Mouse (Mus musculus) myocyte (in vitro differentiated cells): ENCODE measurements at regions not wholly inside any gene's neighbourhood (a gene's known extent, or its start where the extent isn't known, plus 50 kb on each side); places are given as distances from the start of the nearest gene placed in this dataset.

Experiments
- CEBPB ChIP-seq: IDR thresholded peaks from 2 replicates; pipeline ENCODE4 v1.6.1; 2011; ENCODE audit warnings: mild to moderate bottlenecking, moderate library complexity; ENCODE audit not compliant: poor library complexity, insufficient read depth, severe bottlenecking
- E2F4 ChIP-seq: IDR thresholded peaks from one replicate; pipeline ENCODE4 v1.6.1; 2011; ENCODE audit warnings: mild to moderate bottlenecking, control low read depth, moderate library complexity; ENCODE audit not compliant: insufficient read depth
- MAX ChIP-seq: IDR thresholded peaks from one replicate; pipeline ENCODE4 v1.6.1; 2011; ENCODE audit warnings: low read depth, mild to moderate bottlenecking, control low read depth
- MYOD1 ChIP-seq, 3 experiments: IDR thresholded peaks; one replicate each; pipeline ENCODE4 v1.6.1; 2011; ENCODE audit warnings: control low read depth in 2 of 3, low read depth in 2 of 3, mild to moderate bottlenecking in 2 of 3, moderate library complexity in 1 of 3; ENCODE audit not compliant: insufficient read length in 2 of 3, control insufficient read depth in 1 of 3
- MYOG ChIP-seq, 3 experiments: IDR thresholded peaks; one replicate each; pipeline ENCODE4 v1.6.1; 2011; ENCODE audit warnings: control low read depth in 2 of 3, low read depth in 2 of 3, mild to moderate bottlenecking in 2 of 3; ENCODE audit not compliant: insufficient read length in 2 of 3, control insufficient read depth in 1 of 3, insufficient read depth in 1 of 3
- POLR2A ChIP-seq: IDR thresholded peaks from one replicate; pipeline ENCODE4 v1.6.1; 2011; ENCODE audit warnings: low read depth, mild to moderate bottlenecking, control low read depth, moderate library complexity; ENCODE audit not compliant: insufficient read length
- POLR2AphosphoS2 ChIP-seq: IDR thresholded peaks from one replicate; pipeline ENCODE4 v1.6.1; 2011; ENCODE audit warnings: low read depth, control low read depth; ENCODE audit not compliant: insufficient read length
- SRF ChIP-seq: IDR thresholded peaks from one replicate; pipeline ENCODE4 v1.6.1; 2011; ENCODE audit warnings: low read depth; ENCODE audit not compliant: control insufficient read depth, insufficient read length
- TCF12 ChIP-seq: IDR thresholded peaks from one replicate; pipeline ENCODE4 v1.6.1; 2011; ENCODE audit warnings: mild to moderate bottlenecking, control low read depth; ENCODE audit not compliant: poor library complexity, insufficient read depth, severe bottlenecking
- TCF3 ChIP-seq: IDR thresholded peaks from one replicate; pipeline ENCODE4 v1.6.1; 2011; ENCODE audit warnings: low read depth, control low read depth; ENCODE audit not compliant: insufficient read length
- USF1 ChIP-seq: IDR thresholded peaks from one replicate; pipeline ENCODE4 v1.6.1; 2011; ENCODE audit warnings: low read depth, mild to moderate bottlenecking, control low read depth, moderate library complexity

GRCm38 (mm10) chr12:118650483-118651160, 195.5 kb upstream of the Sp8 start:
- TF ChIP-seq CEBPB (no peak), POLR2A (no peak), MYOD1 (IDR thresholded peaks at IDR 0.05; ENCODE audit: control insufficient read depth in 1 of 3, insufficient read length in 2 of 3, low read depth in 2 of 3) (peak in 2 of 3 experiments; percentile 13 to 31), USF1 (no peak), MAX (no peak), POLR2AphosphoS2 (no peak), TCF12 (no peak), TCF3 (no peak), E2F4 (no peak), SRF (no peak), MYOG (IDR thresholded peaks at IDR 0.05; ENCODE audit: control insufficient read depth in 1 of 3, insufficient read depth in 1 of 3, insufficient read length in 2 of 3, low read depth in 2 of 3) (peak in 1 of 3 experiments; percentile 49)
